Mouse (Mus musculus): ENCODE results near the gene Rhpn2. TPM values are rescaled to one million over a fixed set of nuclear protein-coding genes. Genes with fewer than 3 reads are reported as not detected.

The Rhpn2 gene
- polyA plus RNA-seq, 1 experiment: 7.5 TPM

GRCm38 (mm10) chr7:35347918-35348700 is 14.1 kb downstream of the Rhpn2 start:
- Histone ChIP-seq H3K4me3 (ENCODE audit: insufficient read depth, low read depth, low read length) (no peak overlapping the region), H3K36me3 (ENCODE audit: control insufficient read depth, insufficient read depth, low read length) (no peaks in the 10 kb centered on the region), H3K4me1 (ENCODE audit: control insufficient read depth, insufficient read depth, low read length) (peaks cover 7% of the 10 kb centered on the region; the same call in 1 of the 2 replicates), H3K27ac (ENCODE audit: insufficient read depth, low read depth, low read length) (no peak overlapping the region), H3K27me3 (replicated peaks; ENCODE audit: control insufficient read depth, insufficient read depth, low read length) (no peaks in the 10 kb centered on the region)
- 66% methylated on average over 17 of the region's 18 CpGs for WGBS
- TF ChIP-seq POLR2A (IDR thresholded peaks at IDR 0.05; ENCODE audit: low read depth, low read length) (no peak), CTCF (conservative IDR thresholded peaks at IDR 0.05; ENCODE audit: insufficient read depth, insufficient read length, low read depth, low read length) (no peak)
- no peak for DNase-seq

GRCm38 (mm10) chr7:35349022-35349421 is 15.1 kb downstream of the Rhpn2 start:
- Histone ChIP-seq H3K4me1 (ENCODE audit: control insufficient read depth, insufficient read depth, low read length) (peaks cover 7% of the 10 kb centered on the region; the same call in 1 of the 2 replicates), H3K36me3 (ENCODE audit: control insufficient read depth, insufficient read depth, low read length) (no peaks in the 10 kb centered on the region), H3K4me3 (ENCODE audit: insufficient read depth, low read depth, low read length) (no peak overlapping the region), H3K27me3 (replicated peaks; ENCODE audit: control insufficient read depth, insufficient read depth, low read length) (no peaks in the 10 kb centered on the region), H3K27ac (ENCODE audit: insufficient read depth, low read depth, low read length) (no peak overlapping the region)
- TF ChIP-seq POLR2A (IDR thresholded peaks at IDR 0.05; ENCODE audit: low read depth, low read length) (no peak), CTCF (conservative IDR thresholded peaks at IDR 0.05; ENCODE audit: insufficient read depth, insufficient read length, low read depth, low read length) (no peak)
- WGBS: 82% methylated on average over 4 of the region's 4 CpGs
- DNase-seq: no peak

- no peak for TF ChIP-seq POLR2A (IDR thresholded peaks at IDR 0.05; ENCODE audit: low read depth, low read length)
- no peak for TF ChIP-seq CTCF (conservative IDR thresholded peaks at IDR 0.05; ENCODE audit: insufficient read depth, insufficient read length, low read depth, low read length)
Measured at GRCm38 (mm10) chr7:35349886-35350684, 16.1 kb downstream of the Rhpn2 start.

GRCm38 (mm10) chr7:35351155-35351554 is 17.2 kb downstream of the Rhpn2 start:
- Histone ChIP-seq H3K27me3 (replicated peaks; ENCODE audit: control insufficient read depth, insufficient read depth, low read length) (no peaks in the 10 kb centered on the region), H3K4me3 (ENCODE audit: insufficient read depth, low read depth, low read length) (no peak overlapping the region), H3K4me1 (ENCODE audit: control insufficient read depth, insufficient read depth, low read length) (peaks cover 21% of the 10 kb centered on the region; the same call in 1 of the 2 replicates), H3K27ac (ENCODE audit: insufficient read depth, low read depth, low read length) (no peak overlapping the region), H3K36me3 (ENCODE audit: control insufficient read depth, insufficient read depth, low read length) (no peaks in the 10 kb centered on the region)
- 87% methylated on average over 3 of the region's 3 CpGs for WGBS
- no peak for DNase-seq
- TF ChIP-seq POLR2A (IDR thresholded peaks at IDR 0.05; ENCODE audit: low read depth, low read length) (no peak), CTCF (conservative IDR thresholded peaks at IDR 0.05; ENCODE audit: insufficient read depth, insufficient read length, low read depth, low read length) (no peak)

More at GRCm38 (mm10) chr7:35349886-35350684, 16.1 kb downstream of the Rhpn2 start:
- 60% methylated on average over 8 of the region's 8 CpGs for WGBS
- Histone ChIP-seq H3K27me3 (replicated peaks; ENCODE audit: control insufficient read depth, insufficient read depth, low read length) (no peaks in the 10 kb centered on the region), H3K4me1 (ENCODE audit: control insufficient read depth, insufficient read depth, low read length) (peaks cover 12% of the 10 kb centered on the region; the same call in 1 of the 2 replicates), H3K36me3 (ENCODE audit: control insufficient read depth, insufficient read depth, low read length) (no peaks in the 10 kb centered on the region), H3K4me3 (ENCODE audit: insufficient read depth, low read depth, low read length) (no peak overlapping the region), H3K27ac (ENCODE audit: insufficient read depth, low read depth, low read length) (0 out of 2 replicates have a peak overlapping the region, but pooled peaks have one; percentile 39)
- DNase-seq: peak; percentile 76

GRCm38 (mm10) chr7:35353306-35353705 is 19.3 kb downstream of the Rhpn2 start:
- Histone ChIP-seq H3K4me3 (ENCODE audit: insufficient read depth, low read depth, low read length) (no peak overlapping the region), H3K4me1 (ENCODE audit: control insufficient read depth, insufficient read depth, low read length) (peaks cover 22% of the 10 kb centered on the region; the same call in 1 of the 2 replicates), H3K27me3 (replicated peaks; ENCODE audit: control insufficient read depth, insufficient read depth, low read length) (no peaks in the 10 kb centered on the region), H3K36me3 (ENCODE audit: control insufficient read depth, insufficient read depth, low read length) (no peaks in the 10 kb centered on the region), H3K27ac (ENCODE audit: insufficient read depth, low read depth, low read length) (no peak overlapping the region)
- no peak for TF ChIP-seq CTCF (conservative IDR thresholded peaks at IDR 0.05; ENCODE audit: insufficient read depth, insufficient read length, low read depth, low read length)
- no peak for TF ChIP-seq POLR2A (IDR thresholded peaks at IDR 0.05; ENCODE audit: low read depth, low read length)
- 93% methylated on average over 15 of the region's 15 CpGs for whole genome bisulfite sequencing
- no peak for DNase-seq

- DNase-seq: peak; percentile 79
- 26% methylated on average over 5 of the region's 5 CpGs for WGBS
- H3K27ac ChIP-seq (ENCODE audit: insufficient read depth, low read depth, low read length): no peak overlapping the region
- no peaks in the 10 kb centered on the region for H3K27me3 ChIP-seq (replicated peaks; ENCODE audit: control insufficient read depth, insufficient read depth, low read length)
- no peak for TF ChIP-seq POLR2A (IDR thresholded peaks at IDR 0.05; ENCODE audit: low read depth, low read length)
- TF ChIP-seq CTCF (conservative IDR thresholded peaks at IDR 0.05; ENCODE audit: insufficient read depth, insufficient read length, low read depth, low read length): no peak
- peaks cover 17% of the 10 kb centered on the region; the same call in 1 of the 2 replicates for H3K4me1 ChIP-seq (ENCODE audit: control insufficient read depth, insufficient read depth, low read length)
- no peak overlapping the region for H3K4me3 ChIP-seq (ENCODE audit: insufficient read depth, low read depth, low read length)
- H3K36me3 ChIP-seq (ENCODE audit: control insufficient read depth, insufficient read depth, low read length): no peaks in the 10 kb centered on the region
Measured at GRCm38 (mm10) chr7:35355303-35355872, 21.4 kb downstream of the Rhpn2 start.

Data from kidney, adult 2 months (tissue).